Mouse (Mus musculus) lung, postnatal 36 days (tissue): Measurements from ENCODE around the gene D630045J12Rik.

ENCODE experiments used
- DNase-seq: peaks from one replicate; pipeline ENCODE4 v3.0.0; 2022; ENCODE audit warnings: mixed read lengths

The D630045J12Rik gene

GRCm38 (mm10) chr6:38184791-38185190 lies 69.0 kb downstream of the D630045J12Rik start:
- peak; percentile 66 for DNase-seq

GRCm38 (mm10) chr6:38181756-38182318 lies 72.0 kb downstream of the D630045J12Rik start:
- DNase-seq = no peak

- DNase-seq = peak; percentile 60
Observed at GRCm38 (mm10) chr6:38180669-38181068, 73.1 kb downstream of the D630045J12Rik start.

- DNase-seq = no peak
Observed at GRCm38 (mm10) chr6:38165385-38165784, 88.4 kb downstream of the D630045J12Rik start.

- DNase-seq = no peak
Observed at GRCm38 (mm10) chr6:38164705-38165104, 89.1 kb downstream of the D630045J12Rik start.

- no peak for DNase-seq
Observed at GRCm38 (mm10) chr6:38162825-38163504, 90.8 kb downstream of the D630045J12Rik start.

GRCm38 (mm10) chr6:38160556-38160955 lies 93.3 kb downstream of the D630045J12Rik start:
- no peak for DNase-seq

GRCm38 (mm10) chr6:38160102-38160501 lies 93.7 kb downstream of the D630045J12Rik start:
- DNase-seq = peak; percentile 97

- DNase-seq = no peak
Observed at GRCm38 (mm10) chr6:38159576-38159975, 94.2 kb downstream of the D630045J12Rik start.

- DNase-seq = no peak
Observed at GRCm38 (mm10) chr6:38157925-38158324, 95.9 kb downstream of the D630045J12Rik start.

GRCm38 (mm10) chr6:38156204-38156603 lies 97.6 kb downstream of the D630045J12Rik start:
- no peak for DNase-seq

GRCm38 (mm10) chr6:38152305-38152704 lies 101.5 kb downstream of the D630045J12Rik start:
- no peak for DNase-seq

- DNase-seq = no peak
Observed at GRCm38 (mm10) chr6:38149483-38149882, 104.3 kb downstream of the D630045J12Rik start.

GRCm38 (mm10) chr6:38148626-38149025 lies 105.2 kb downstream of the D630045J12Rik start:
- no peak for DNase-seq

GRCm38 (mm10) chr6:38147301-38147700 lies 106.5 kb downstream of the D630045J12Rik start:
- no peak for DNase-seq

GRCm38 (mm10) chr6:38145463-38146065 lies 108.2 kb downstream of the D630045J12Rik start:
- DNase-seq = no peak

- peak; percentile 80 for DNase-seq
Observed at GRCm38 (mm10) chr6:38144161-38144998, 109.4 kb downstream of the D630045J12Rik start.

GRCm38 (mm10) chr6:38140402-38140801 lies 113.4 kb downstream of the D630045J12Rik start:
- DNase-seq = no peak

- DNase-seq = no peak
Observed at GRCm38 (mm10) chr6:38139086-38139485, 114.7 kb downstream of the D630045J12Rik start.

- DNase-seq = peak; percentile 59
Observed at GRCm38 (mm10) chr6:38134806-38135559, 118.8 kb downstream of the D630045J12Rik start.

GRCm38 (mm10) chr6:38131801-38132231 lies 122.0 kb downstream of the D630045J12Rik start:
- peak; percentile 59 for DNase-seq

GRCm38 (mm10) chr6:38129883-38130282 lies 123.9 kb downstream of the D630045J12Rik start:
- DNase-seq = no peak
